Mouse (Mus musculus) right cerebral cortex, postnatal 10 days (tissue): ENCODE measurements around the gene Zfp503.

ENCODE experiments used
- DNase-seq, 2 experiments: peaks; one replicate each; pipeline ENCODE4 v3.0.0; 2021; ENCODE audit warnings: low spot score in 2 of 2

Zfp503 gene

DNA sequence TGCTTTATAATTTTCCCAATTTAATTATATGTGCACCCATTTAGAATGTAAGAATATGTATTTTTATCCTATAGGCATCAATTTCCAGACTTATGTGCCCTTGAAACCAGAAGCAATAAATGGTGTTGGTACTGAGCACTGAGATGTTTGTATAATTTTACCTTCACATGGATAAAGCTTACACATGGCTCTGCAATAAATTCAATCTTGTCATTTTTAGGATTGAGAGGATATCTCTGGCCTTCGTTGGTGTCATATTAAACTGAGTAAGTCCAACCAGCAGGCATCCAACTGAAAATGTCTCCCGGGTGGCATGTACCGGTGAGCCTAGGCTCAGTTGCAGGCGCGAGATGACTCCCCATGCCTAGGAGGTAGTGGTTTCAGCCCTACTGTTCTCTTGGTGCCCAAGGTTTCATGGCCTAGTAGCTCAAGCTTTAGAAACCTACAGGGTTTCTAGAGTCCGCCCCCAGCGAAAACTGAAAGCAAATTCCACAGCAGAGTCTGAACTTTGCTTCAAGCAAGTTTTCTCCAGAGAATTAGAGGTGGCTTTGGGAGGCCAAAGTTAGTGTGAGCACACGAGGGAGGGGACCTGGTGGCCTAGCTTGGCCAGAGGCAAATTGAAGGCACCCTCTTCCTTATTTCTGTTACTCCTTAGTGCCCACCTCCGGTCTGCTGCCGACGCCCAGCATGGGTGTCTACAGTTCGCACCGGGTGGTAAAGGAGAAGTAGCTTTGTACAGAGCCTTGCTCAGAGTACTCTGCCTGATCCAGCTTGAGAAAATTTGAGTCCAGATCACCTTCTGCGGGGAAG lies 4.1 kb upstream of the Zfp503 start:
- no peak for DNase-seq

DNA sequence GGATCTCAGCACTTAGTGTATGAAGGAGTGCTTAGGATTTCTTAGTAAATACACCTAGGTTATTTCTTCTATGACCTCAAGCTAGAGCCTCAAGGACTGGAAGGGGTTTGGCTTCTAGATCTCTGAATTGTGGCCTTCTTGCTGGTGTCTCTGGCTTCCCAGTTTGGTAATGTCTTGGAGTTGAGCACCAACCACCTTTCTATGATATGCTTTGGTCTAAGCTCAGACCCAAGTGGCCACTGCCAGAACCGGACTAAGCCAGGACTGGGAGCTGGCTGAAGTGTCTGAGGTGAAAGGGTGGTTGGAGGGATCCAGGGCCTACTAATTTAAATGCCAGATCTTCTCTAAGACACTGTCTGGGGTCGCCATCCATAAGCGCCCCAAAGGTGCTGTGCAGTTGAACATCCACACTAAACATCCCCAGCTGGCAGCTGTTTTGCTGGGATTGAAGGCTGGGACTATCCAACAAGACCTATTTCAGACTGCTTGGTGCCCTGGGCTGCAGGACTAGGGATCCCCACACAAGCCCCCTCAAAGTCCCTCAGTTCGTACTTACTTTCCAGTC lies 3.0 kb upstream of the Zfp503 start:
- DNase-seq: no peak

DNA sequence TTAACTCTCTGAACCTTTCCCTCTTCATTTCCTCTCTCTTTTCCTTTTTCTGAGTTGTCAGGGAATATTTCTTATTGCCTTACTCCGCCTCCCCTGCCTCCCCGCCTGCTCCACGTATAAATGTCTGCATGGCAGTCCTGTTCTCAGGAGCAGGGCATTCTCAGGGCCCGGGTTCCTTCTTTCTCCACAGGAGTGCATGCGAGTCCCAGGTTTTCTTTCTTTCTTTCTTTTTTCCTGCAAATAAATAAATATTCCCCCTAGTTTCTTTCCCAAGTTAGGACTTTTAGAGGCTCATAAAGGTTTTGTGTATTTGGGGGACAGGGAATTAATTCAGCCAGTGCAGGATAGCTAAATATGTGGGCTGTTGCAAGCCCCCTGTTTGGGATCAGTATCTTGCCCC lies 2.5 kb upstream of the Zfp503 start:
- DNase-seq: no peak

DNA sequence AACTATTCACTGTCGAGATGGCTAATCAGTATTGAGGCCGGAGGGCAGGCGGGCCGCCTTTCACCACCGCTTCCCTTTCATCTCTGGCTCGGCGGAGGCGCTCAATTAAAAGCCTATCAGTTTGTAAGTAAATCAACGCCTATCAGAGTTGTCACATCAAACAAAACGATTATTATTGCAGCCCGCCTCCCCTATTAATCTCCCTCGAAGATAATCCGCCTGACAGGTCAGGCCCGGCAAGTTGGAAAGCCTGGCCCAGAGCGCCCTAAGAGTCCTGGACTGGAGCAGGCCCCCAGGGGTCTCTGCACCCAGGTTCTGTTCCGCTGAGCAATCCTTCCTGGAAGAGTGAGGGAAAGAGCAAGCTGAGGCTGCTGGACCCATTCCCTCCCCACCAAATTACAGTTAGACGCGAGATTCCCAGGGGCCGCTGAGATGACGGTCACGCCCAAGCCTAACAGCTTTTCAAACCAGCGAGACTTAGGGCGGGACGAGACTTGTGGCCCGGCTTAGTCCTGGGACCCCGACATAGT lies 1.9 kb upstream of the Zfp503 start:
- no peak for DNase-seq

DNA sequence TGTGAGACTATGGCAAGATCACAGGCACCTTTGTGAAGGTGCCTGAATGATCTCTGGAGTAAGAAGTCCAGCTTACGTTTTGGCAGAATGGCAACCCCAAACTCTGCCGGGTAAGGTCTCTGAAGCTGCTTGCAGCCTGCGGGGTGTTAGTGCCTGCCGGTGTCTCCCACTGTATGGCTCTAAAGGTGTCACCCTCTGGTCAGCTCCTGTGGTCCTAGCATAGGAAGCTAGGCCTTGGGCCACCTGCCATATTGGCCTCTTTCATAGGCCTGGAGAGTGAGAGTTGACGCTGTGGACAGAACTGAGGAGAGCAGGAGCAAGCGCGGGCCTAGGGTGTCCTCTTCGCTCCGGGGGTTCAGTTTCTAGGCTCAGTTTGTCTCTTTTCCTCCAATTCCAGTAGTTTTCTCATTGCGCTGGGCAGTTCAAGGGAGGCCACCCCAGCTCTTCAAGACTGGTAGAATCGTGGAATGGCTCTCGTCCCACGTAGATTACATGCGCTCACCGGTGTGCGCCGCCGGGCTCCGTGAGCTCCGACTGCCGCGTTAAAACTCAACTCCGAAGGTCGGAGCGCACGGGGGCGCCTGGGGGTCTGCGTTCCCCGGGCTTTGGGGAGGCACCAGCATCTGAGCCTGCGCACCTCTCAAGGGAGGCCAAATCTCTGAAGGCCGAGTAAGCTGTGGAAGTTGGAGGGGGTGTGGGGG lies 1.1 kb upstream of the Zfp503 start:
- peak in 1 of 2 experiments; percentile 28 for DNase-seq

DNA sequence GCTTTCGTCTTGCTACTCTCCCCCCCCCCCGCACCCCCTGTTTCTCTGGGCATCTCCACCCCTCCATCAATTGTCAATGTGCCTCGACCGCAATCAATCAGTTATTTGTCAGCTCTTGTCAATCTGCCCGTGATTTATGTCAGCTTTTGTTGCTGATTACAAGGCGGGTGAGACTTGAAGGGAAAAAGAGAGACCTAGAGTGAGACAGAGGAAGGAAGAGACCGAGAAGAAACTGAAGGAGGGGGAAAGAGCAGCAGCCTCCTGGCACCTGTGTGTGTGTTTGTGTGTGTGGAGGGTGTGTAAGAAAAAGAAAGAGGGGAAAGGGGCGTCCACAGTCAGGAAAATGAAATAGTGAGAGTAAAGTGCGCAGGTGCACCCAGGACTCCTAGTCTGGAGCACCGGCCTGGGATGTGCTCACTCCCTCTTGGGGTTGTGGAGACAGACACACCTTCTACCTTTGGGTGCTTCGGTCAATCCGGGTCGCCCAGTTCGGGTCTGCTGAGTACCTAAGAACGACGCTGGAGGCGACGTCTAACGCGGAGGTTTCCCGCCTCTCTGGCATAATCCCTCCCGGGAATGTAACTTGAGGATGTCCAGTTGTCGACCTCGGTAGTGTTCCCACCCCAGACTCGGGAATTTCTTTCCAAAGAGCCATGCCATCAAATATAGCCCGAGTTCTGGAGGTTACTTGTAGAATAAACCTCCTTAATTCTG lies 667 bp downstream of the Zfp503 start:
- peak in 1 of 2 experiments; percentile 42 for DNase-seq

DNA sequence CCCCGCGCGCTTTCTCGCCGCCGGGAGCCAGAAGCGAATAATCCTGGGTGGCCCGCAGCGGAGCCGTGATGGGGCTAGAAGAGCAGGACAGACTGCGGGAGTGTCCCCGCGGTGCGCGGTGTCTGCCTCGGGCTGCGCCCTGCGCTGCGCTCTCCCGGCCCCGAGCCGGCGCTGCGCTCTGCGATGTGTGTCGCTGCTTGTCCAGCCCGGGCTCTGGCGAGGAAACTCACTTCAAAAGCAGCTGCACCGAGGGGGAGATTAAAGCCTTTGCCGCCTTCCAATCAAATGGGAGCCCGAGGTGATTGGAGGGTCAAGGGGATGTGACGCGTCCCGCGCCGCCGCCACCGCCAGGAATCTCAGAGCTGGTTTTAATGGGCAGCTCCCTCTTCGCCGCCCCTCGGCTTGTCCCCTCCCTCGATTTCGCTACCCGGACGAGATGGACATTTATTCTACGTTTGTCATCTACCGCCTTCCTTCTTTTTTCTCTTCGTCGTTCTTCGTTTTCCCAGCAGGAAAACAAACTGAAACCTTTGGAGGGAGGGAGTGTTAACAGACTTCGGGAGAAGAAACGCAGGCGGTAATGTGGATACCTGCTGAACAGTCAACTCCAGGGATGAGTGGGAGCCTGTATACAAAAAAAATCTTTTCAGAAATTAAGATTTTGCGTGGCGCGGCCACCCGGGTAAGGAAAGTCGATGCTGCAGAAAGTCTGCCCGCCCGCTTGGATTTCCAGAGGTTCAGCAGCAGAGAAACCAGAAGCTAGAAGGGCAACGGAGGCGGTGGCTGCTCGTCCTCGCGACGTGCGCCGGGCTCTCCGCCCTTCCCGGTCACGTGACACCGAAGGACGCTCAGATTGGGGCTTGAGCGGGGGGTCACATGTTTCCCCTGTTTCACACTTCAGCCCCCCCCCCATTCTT lies 1.5 kb downstream of the Zfp503 start:
- peak; percentile 94 to 95 for DNase-seq

DNA sequence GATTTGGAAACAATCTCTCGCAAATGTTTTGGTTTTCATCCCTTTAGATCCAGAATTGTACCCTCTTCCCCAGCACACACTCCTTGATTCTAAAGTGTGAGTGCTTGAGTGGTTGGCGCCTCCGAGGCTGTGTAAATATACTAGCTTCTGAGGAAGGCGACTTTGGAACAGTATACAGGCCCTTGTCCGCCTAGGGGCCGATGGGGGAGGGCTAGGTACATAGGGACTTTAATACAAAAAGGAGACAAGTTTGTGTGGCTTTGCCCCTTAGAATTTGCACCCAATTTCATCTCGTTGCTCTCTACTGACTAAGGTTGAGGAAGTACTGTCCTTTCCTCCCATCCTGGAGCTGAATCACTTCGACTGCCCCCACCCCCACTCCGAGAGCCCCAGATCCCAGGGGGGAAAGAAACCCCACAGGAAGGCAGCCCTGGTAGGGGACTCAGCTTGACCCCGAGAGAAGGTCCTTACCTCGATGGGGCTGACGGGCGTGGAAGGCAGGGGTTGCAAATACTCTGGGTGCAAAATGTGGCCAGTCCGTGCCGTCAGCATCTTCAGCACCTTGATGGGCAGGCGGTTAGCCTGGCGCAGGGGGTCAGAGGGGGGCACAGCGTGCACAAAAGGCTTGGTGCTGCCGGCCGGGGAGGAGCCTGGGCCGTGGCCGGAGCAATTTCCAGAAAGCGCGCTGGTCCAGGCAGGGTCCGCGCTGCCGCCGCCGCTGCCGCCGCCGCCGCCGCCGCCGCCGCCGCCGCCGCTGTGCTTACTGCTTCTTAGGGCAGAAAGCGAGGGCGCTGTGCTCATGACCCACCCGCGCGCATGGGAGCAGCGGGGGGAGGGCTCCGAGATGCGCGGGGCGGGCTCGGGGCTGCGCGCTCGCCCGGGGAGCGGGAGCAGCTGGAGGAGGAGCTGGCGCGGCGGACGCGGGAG lies 2.4 kb downstream of the Zfp503 start:
- peak; percentile 46 to 53 for DNase-seq

DNA sequence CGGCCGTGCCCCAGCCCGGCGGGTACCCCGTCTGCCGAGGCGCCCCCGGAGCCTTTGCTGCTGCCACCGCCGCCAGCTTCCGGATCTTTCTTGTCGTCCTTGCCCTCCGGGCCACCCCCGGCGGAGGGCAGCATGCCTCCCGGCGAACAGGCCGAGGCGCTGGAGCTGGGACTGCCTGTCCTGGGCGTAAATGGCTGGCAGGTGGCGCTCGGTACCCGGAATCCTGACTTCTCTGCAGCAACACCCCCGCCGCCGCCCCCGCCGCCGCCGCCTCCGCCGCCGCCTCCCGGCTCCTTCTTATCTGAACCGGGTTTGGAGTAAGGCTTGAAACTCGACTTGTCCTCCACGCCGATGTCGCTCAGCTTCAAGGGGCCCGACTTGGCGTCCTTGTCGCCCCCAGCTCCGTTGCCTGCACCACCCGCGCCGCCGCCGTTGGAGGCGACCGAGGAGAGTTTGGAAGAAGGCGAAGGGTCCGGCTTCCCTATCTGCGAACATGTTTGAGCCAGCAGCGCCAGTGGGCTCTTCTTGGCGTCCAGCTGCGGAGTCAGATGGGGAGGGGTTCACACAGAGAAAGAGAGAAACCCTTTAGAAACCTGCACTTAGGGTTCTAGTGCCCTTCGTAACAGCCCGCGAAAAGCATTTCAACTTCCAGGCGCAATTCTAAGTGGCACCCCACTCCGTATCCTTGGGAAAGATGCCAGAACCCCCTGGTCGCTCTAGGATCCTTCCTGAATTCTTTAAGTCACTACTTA lies 3.2 kb downstream of the Zfp503 start:
- DNase-seq: peak; percentile 89 to 90

DNA sequence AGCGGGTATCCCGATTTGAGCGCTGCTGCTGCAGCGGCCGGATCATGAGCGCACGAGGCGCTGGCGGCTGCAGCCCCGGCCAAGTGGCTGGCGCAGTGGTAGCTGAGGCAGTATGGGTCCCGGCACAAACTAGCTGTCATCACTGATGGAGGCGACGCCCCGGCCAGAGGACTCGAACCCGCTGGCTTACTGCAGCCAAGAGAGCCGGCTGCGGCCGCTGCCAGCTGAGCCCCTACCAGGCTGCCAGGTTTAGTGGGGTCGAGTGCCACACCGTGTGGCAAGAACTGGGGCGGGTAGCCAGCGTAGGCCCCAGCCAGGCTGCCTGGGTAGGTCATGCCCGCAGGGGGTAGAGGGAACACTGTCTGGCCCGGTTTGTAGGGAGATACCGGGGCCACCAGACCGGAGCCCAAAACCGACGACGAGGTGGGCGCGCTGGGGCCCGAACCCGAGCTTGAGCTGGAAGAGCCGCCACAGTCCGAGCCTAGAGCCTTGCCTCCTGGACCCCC lies 3.9 kb downstream of the Zfp503 start:
- peak in 1 of 2 experiments; percentile 27 for DNase-seq

DNA sequence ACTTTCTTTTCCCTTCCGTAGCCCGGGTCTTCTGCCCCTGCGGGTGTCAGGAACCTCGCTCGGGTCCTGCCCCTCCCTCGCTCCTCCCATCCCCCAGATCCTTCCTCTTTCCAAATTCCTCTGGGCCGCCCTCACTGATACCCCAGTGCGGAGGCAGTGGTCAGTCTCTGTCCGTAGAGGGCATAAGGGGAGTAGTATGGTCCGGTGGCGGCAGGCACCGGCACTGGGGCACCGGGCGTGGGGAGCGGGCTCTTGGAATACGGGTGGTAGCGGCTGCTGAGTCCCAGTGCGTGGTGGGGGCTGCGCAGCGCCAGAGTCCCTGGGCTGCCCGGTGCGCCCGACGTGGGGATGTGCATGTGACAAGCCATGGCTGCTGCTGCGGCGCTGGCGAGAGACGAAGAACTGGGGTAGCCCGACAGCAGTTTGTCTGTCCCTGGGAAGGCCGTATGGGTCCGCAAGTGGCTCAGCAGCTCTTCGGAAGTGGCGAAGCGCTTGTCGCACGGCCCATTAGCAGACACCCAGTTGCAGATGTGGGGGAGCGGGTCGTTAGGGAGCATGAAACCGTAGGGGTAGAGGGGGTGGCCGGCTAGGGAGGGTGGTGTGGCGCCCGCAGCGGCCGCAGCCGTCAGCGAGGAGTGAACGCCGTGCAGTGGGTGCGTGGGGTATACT lies 4.5 kb downstream of the Zfp503 start:
- peak; percentile 27 to 28 for DNase-seq

DNA sequence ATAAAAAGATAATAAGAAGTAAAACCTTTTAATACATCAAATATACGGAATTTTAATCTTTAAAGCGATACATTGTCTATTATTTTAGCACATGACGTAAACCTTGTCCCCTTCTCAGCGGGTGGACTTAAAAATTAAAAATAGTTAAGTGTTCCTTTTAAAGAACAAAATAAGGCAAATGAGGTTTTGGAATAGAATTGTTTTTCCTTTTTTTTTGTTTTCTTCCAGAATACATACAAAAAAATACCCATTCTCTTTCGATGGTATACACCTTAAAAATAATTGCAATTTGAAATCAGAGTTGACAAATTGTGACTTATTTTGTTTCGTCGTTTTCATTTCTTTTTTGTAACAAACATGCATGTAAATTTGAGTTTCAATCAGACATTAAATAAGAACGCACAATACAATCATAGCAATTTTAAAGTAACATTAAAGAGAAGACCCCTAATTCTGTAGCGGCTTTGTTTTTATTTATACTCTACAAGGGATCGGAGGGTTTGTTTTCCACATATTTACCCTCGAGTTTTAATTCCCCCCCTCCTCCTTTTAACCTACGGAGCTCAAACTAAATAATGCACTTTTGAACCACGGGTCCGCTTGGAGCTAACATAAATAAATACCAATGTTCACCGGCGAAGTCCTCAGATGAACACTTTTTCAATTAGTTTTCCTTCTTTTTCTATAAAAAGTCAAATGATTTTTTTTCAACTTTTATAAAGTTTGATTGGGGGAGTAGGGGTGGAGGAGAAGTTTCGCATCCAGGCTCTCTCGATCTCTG lies 5.3 kb downstream of the Zfp503 start:
- no peak for DNase-seq

DNA sequence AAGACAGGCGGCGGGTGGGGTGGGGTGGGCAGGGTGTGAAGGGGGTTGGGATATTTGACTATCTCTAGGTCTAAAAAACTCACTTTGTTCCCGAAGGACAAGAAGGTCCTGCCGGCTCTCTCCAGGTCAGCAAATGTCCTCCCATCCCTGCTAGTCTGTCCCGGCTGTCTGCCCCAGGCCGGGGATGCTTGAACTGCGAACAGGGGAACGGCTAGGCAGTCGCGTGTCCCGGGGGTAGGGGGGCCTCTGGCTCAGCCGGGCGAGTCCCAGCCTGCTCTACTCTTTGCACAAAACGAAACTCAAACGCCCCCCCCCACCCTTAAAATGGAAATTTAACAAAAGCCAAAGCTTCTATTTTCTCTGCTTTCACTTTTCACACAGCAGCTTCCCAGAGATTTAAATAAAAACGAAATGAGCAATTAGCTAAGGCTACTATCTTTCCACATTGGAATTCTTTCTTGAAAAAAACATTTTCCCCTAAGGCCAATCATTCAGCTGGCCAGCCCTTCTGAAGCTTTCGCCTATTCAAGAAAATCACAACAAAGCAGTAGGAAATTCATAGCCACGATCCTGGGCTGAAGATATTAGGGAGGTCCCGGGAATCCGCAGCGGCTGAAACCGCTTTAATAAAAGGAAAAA lies 6.0 kb downstream of the Zfp503 start:
- DNase-seq: no peak

DNA sequence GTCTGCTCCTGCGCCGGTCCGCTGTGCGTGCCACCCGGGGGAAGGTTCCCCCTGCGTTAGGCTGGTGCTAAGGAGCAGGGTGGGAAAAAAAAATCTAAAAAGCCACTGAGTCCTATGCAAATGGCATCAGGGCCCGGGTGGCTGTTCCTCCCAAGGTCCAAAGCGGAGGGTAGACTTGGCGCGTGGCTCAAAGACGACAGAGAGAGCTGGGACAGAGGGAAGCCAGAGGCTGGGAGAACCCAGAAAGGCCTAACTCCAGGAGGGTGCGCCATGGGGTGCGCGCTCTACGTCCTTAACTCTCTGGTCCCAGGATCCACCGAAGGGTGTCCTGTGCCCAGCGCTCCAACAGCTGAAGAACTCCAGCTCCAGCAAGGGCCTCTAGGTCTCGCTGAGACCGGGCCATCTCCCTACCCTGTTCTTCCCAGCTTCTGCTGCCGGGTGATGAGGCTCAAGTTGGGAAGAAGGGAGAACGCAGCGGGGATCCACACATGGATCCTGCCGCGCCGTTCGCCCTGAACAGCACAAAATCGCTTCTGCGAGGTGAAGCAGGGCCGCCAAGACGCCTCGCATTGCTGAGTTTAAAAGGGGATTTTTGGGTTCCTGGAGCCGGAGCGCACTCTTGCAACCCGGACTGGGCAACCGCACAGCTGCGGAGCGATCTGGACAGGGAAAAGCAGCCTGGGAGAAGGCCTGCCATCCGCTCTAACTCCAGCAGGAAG lies 6.7 kb downstream of the Zfp503 start:
- peak; percentile 22 to 26 for DNase-seq

DNA sequence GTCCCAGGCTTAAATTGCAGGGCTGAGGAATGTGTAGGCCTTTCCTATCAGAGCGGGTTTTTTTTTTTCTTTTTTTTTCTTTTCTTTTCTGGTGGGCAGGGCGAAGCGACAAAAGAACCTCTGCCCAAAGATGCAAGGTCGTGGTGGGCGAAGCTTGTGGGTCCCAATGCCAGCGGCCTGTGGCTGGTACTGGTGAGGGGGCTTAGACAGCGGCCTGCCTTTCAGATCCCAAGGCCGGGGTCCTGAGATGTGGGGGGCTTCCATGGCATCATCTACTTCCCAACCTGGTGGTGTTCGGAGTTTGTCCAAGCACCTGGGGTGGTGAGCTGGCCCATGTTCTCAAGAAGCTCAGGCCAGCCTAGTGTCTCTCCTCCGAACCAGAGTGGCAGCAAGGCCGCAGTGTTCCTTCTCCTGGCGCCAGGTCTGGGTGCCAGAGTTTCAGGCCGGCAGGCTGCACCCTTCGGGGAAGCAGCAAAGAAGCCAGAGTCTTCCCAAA lies 7.3 kb downstream of the Zfp503 start:
- peak in 1 of 2 experiments; percentile 25 for DNase-seq

DNA sequence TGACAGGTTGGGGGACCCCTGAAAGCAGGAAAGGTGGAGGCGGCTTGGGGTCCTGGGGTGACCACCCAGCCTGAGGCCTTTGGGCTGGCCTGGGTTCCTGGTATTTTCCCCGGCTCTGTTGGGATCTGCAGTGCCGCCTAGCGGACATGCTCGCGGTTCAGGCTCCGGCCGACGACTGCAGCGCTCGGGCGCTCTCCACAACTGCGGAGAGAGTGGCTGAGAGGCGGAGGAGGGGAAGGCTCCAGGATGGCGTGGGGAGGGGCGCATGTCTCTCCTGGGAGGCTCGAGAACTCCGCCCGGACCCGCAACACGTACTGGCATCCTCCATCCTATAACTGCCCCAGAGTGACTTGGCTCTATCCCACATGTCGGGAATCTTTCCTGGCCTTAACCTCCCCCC lies 7.9 kb downstream of the Zfp503 start:
- DNase-seq: peak; percentile 52 to 80
